Mouse (Mus musculus): ENCODE measurements at regions not wholly inside any gene's neighbourhood (a gene's known extent, or its start where the extent isn't known, plus 50 kb on each side); places are given as distances from the start of the nearest gene placed in this dataset.
A peak's percentile ranks its signal among the peaks of the same experiment; 100 is the strongest.
"Not testable (repeated sequence)": the region's sequence is repeated elsewhere in the genome, so short reads cannot be mapped to it uniquely, and the experiment has no call there.

GRCm38 (mm10) chr6:47745856-47746255, 67.4 kb downstream of the Pdia4 start:
- DNase-seq = not testable (repeated sequence)

- peak; percentile 46 for DNase-seq
Observed at GRCm38 (mm10) chr6:47743856-47744255, 69.4 kb downstream of the Pdia4 start.

- peak; percentile 31 for DNase-seq
Observed at GRCm38 (mm10) chr6:47740216-47740615, 73.0 kb downstream of the Pdia4 start.

GRCm38 (mm10) chr6:47739696-47740095, 73.5 kb downstream of the Pdia4 start:
- peak; percentile 80 for DNase-seq

GRCm38 (mm10) chr6:47737972-47738371, 75.3 kb downstream of the Pdia4 start:
- DNase-seq = not testable (repeated sequence)

Data from cerebellum, adult 11 months (tissue).